Mouse (Mus musculus): ENCODE results near the gene Cd44. TPM values are rescaled to one million over a fixed set of nuclear protein-coding genes. Genes with fewer than 3 reads are reported as not detected.

Cd44 gene
- total RNA-seq (2021) = 38.5 and 76.1 TPM in 2 replicates
- long read RNA-seq, transcript Cd44-203 (9 exons, 2,848 nt) = major isoform, 7 of 8 reads
- long read RNA-seq, partial matches to known transcripts = 0 of 8 reads
- long read RNA-seq, other reads (novel, unspliced or antisense) = 1 of 8 reads

GRCm38 (mm10) chr2:102900875-102901827 lies at the start of gene Cd44:
Gene Cd44, minus strand, starts transcription at chr2:102901665.
- DNase-seq = peak; percentile 67

- no peak for DNase-seq
These were observed 47.0 kb upstream of the Cd44 start for GRCm38 (mm10) chr2:102948481-102948857.

- DNase-seq = no peak
These were observed 46.5 kb upstream of the Cd44 start for GRCm38 (mm10) chr2:102947846-102948480.

GRCm38 (mm10) chr2:102945111-102945510 lies 43.6 kb upstream of the Cd44 start:
- DNase-seq = no peak

- DNase-seq = no peak
These were observed 43.0 kb upstream of the Cd44 start for GRCm38 (mm10) chr2:102944415-102945012.

- no peak for DNase-seq
These were observed 42.5 kb upstream of the Cd44 start for GRCm38 (mm10) chr2:102943983-102944382.

GRCm38 (mm10) chr2:102942782-102943080 lies 41.3 kb upstream of the Cd44 start:
- no peak for DNase-seq

- DNase-seq = no peak
These were observed 40.7 kb upstream of the Cd44 start for GRCm38 (mm10) chr2:102941937-102942781.

GRCm38 (mm10) chr2:102940813-102941361 lies 39.4 kb upstream of the Cd44 start:
- no peak for DNase-seq

- DNase-seq = no peak
These were observed 38.7 kb upstream of the Cd44 start for GRCm38 (mm10) chr2:102940158-102940557.

- DNase-seq = no peak
These were observed 35.4 kb upstream of the Cd44 start for GRCm38 (mm10) chr2:102936886-102937285.

GRCm38 (mm10) chr2:102934834-102935233 lies 33.4 kb upstream of the Cd44 start:
- no peak for DNase-seq

GRCm38 (mm10) chr2:102933787-102934186 lies 32.3 kb upstream of the Cd44 start:
- no peak for DNase-seq

GRCm38 (mm10) chr2:102933142-102933541 lies 31.7 kb upstream of the Cd44 start:
- DNase-seq = no peak

GRCm38 (mm10) chr2:102932667-102933066 lies 31.2 kb upstream of the Cd44 start:
- no peak for DNase-seq

- DNase-seq = no peak
These were observed 26.7 kb upstream of the Cd44 start for GRCm38 (mm10) chr2:102928211-102928610.

GRCm38 (mm10) chr2:102924480-102924879 lies 23.0 kb upstream of the Cd44 start:
- DNase-seq = no peak

GRCm38 (mm10) chr2:102923682-102924081 lies 22.2 kb upstream of the Cd44 start:
- no peak for DNase-seq

GRCm38 (mm10) chr2:102922066-102922465 lies 20.6 kb upstream of the Cd44 start:
- no peak for DNase-seq

- no peak for DNase-seq
These were observed 16.8 kb upstream of the Cd44 start for GRCm38 (mm10) chr2:102918301-102918700.

GRCm38 (mm10) chr2:102916596-102916995 lies 15.1 kb upstream of the Cd44 start:
- DNase-seq = no peak

GRCm38 (mm10) chr2:102914675-102915074 lies 13.2 kb upstream of the Cd44 start:
- DNase-seq = no peak
